In genomic region chr15:85469401-85469800, GRCm38 (mm10) we compare ENCODE assay signal across 27 mouse cellular contexts. TPM values are rescaled to one million over a fixed set of nuclear protein-coding genes. Genes with fewer than 3 reads are reported as not detected.
DNase-seq lines count a peak whose midpoint lies in the region; ATAC-seq and TF ChIP-seq lines count a peak whose summit lies in the region.
"Had no signal": no experiment of that assay in that cellular context is flagged by ENCODE, and none has a peak within 500 bp of the region (broad histone marks: within the 10 kb centered on the region; RNA-seq: fewer than 3 reads in every experiment).

No protein-coding gene starts in this region.

- peaks cover 17% of the 10 kb centered on the region for H3K27me3 ChIP-seq in forebrain, embryonic 11.5 days (ENCODE audit: control insufficient read depth, insufficient read depth, low read length)
- H3K27me3 ChIP-seq in forebrain, embryonic 10.5 days (ENCODE audit: poor library complexity, severe bottlenecking) = peaks cover 51% of the 10 kb centered on the region
- H3K27me3 ChIP-seq in midbrain, embryonic 12.5 days = peaks cover 16% of the 10 kb centered on the region
- H3K27me3 ChIP-seq in midbrain, embryonic 15.5 days (replicated peaks) = no peaks in the 10 kb centered on the region
- H3K27me3 ChIP-seq: embryonic facial prominence, embryonic 15.5 days; heart, embryonic 13.5 days; limb, embryonic 15.5 days; neural tube, embryonic 13.5 days had no signal

- H3K27ac ChIP-seq in forebrain, embryonic 11.5 days (ENCODE audit: low read depth, low read length) = no peak overlapping the region
- H3K27ac ChIP-seq in forebrain, embryonic 10.5 days = no peak overlapping the region
- H3K27ac ChIP-seq in midbrain, embryonic 12.5 days (replicated peaks) = 0 out of 2 replicates have a peak overlapping the region, but pooled peaks have one; percentile 40
- no peak overlapping the region for H3K27ac ChIP-seq in midbrain, embryonic 15.5 days
- no peak overlapping the region for H3K27ac ChIP-seq in gastrocnemius, adult 2 months
- H3K27ac ChIP-seq: embryonic facial prominence, embryonic 15.5 days; heart, embryonic 13.5 days; limb, embryonic 15.5 days; neural tube, embryonic 13.5 days had no signal

- H3K4me1 ChIP-seq in forebrain, embryonic 11.5 days (replicated peaks; ENCODE audit: control insufficient read depth, insufficient read depth, low read length) = peaks cover 14% of the 10 kb centered on the region
- H3K4me1 ChIP-seq in forebrain, embryonic 10.5 days = peaks cover 32% of the 10 kb centered on the region
- peaks cover 27% of the 10 kb centered on the region for H3K4me1 ChIP-seq in midbrain, embryonic 12.5 days
- 0 out of 2 replicates have a peak, but pooled peaks cover 7% of the 10 kb centered on the region for H3K4me1 ChIP-seq in midbrain, embryonic 15.5 days
- H3K4me1 ChIP-seq: embryonic facial prominence, embryonic 15.5 days; heart, embryonic 13.5 days; limb, embryonic 15.5 days had no signal

- no peak for TF ChIP-seq CTCF in gastrocnemius, adult 2 months (IDR thresholded peaks at IDR 0.05)

- WGBS in forebrain, embryonic 11.5 days = 83% methylated on average over 6 of the region's 6 CpGs
- WGBS in forebrain, embryonic 10.5 days = 88% methylated on average over 6 of the region's 6 CpGs
- WGBS in midbrain, embryonic 12.5 days = 84% methylated on average over 6 of the region's 6 CpGs
- WGBS in midbrain, embryonic 15.5 days = 88% methylated on average over 6 of the region's 6 CpGs

- H3K9ac ChIP-seq in forebrain, embryonic 11.5 days (ENCODE audit: low read length) = no peak overlapping the region
- H3K9ac ChIP-seq in midbrain, embryonic 12.5 days (replicated peaks) = no peak overlapping the region
- H3K9ac ChIP-seq in midbrain, embryonic 15.5 days = no peak overlapping the region
- H3K9ac ChIP-seq: embryonic facial prominence, embryonic 15.5 days; heart, embryonic 13.5 days; limb, embryonic 15.5 days; neural tube, embryonic 13.5 days had no signal

- DNase-seq in forebrain, embryonic 11.5 days (ENCODE audit: low spot score) = peak; percentile 35
- no peak for DNase-seq in forebrain, embryonic 10.5 days (ENCODE audit: extremely low spot score, low spot score)
- peak; percentile 55 to 72 for DNase-seq in kidney, postnatal 36 days
- DNase-seq in left cerebral cortex, adult 18-20 months (ENCODE audit: low spot score in 2 of 2) = no peak
- no peak for DNase-seq in B cell, adult 2 months
- no peak for DNase-seq in gastrocnemius, adult 2 months
- DNase-seq: adrenal gland, postnatal 14 days; cerebellum, adult 11 months; cerebellum, postnatal 25 days; heart, postnatal 36 days; thymus, postnatal 25 days had no signal

- ATAC-seq in forebrain, embryonic 11.5 days (replicated peaks; ENCODE audit: low FRiP score) = no peak
- no peak for ATAC-seq in midbrain, embryonic 12.5 days (ENCODE audit: low FRiP score, low read depth)
- no peak for ATAC-seq in midbrain, embryonic 15.5 days (replicated peaks)
- ATAC-seq: activated CD4-positive, CD25-positive, alpha-beta regulatory T cell, adult 4 months; CD4-positive, CD25-positive, alpha-beta regulatory T cell, adult 4 months; hindbrain, embryonic 16.5 days; intestine, embryonic 16.5 days had no signal

- H3K4me2 ChIP-seq in forebrain, embryonic 11.5 days (ENCODE audit: low read depth, low read length, severe bottlenecking) = no peak overlapping the region
- no peak overlapping the region for H3K4me2 ChIP-seq in midbrain, embryonic 12.5 days (replicated peaks)
- no peak overlapping the region for H3K4me2 ChIP-seq in midbrain, embryonic 15.5 days
- H3K4me2 ChIP-seq: embryonic facial prominence, embryonic 15.5 days; heart, embryonic 13.5 days; limb, embryonic 15.5 days; neural tube, embryonic 13.5 days had no signal

- H3K4me3 ChIP-seq in forebrain, embryonic 11.5 days (ENCODE audit: low read depth, low read length) = no peak overlapping the region
- no peak overlapping the region for H3K4me3 ChIP-seq in forebrain, embryonic 10.5 days
- H3K4me3 ChIP-seq in midbrain, embryonic 12.5 days = no peak overlapping the region
- H3K4me3 ChIP-seq in midbrain, embryonic 15.5 days = no peak overlapping the region
- H3K4me3 ChIP-seq in gastrocnemius, adult 2 months = no peak overlapping the region
- H3K4me3 ChIP-seq: embryonic facial prominence, embryonic 15.5 days; heart, embryonic 13.5 days; limb, embryonic 15.5 days; neural tube, embryonic 13.5 days had no signal

- intact Hi-C loops in gastrocnemius, adult 2 months (cut with DNase I) = no loop called here

- H3K36me3 ChIP-seq in forebrain, embryonic 11.5 days (ENCODE audit: control insufficient read depth, insufficient read depth, low read length) = peaks cover 3% of the 10 kb centered on the region; the same call in 1 of the 2 replicates
- H3K36me3 ChIP-seq in forebrain, embryonic 10.5 days (replicated peaks) = peaks cover 66% of the 10 kb centered on the region
- H3K36me3 ChIP-seq in midbrain, embryonic 12.5 days = peaks cover 28% of the 10 kb centered on the region
- no peaks in the 10 kb centered on the region for H3K36me3 ChIP-seq in midbrain, embryonic 15.5 days (replicated peaks)

- no peaks in the 10 kb centered on the region for H3K9me3 ChIP-seq in forebrain, embryonic 11.5 days (ENCODE audit: control insufficient read depth, low read length)
- no peaks in the 10 kb centered on the region for H3K9me3 ChIP-seq in forebrain, embryonic 10.5 days
- no peaks in the 10 kb centered on the region for H3K9me3 ChIP-seq in midbrain, embryonic 12.5 days
- no peaks in the 10 kb centered on the region for H3K9me3 ChIP-seq in midbrain, embryonic 15.5 days
- H3K9me3 ChIP-seq: embryonic facial prominence, embryonic 15.5 days; heart, embryonic 13.5 days; limb, embryonic 15.5 days; neural tube, embryonic 13.5 days had no signal

RNA-seq across cellular contexts. Expression of gene 7530416G11Rik, which starts 33.6 kb away (rescaled TPM):
- not detected in 2 replicates for polyA plus RNA-seq in forebrain, embryonic 11.5 days (2014; fragmentation: Nextera tagmentation; extraction: Ambion mirVana)
- polyA plus RNA-seq in forebrain, embryonic 10.5 days (2016; fragmentation: Nextera tagmentation; extraction: Ambion mirVana) = not detected in 2 replicates
- not detected in 2 replicates for polyA plus RNA-seq in midbrain, embryonic 12.5 days (2016; fragmentation: Nextera tagmentation; extraction: Ambion mirVana)
- polyA plus RNA-seq in midbrain, embryonic 15.5 days (2015; fragmentation: Nextera tagmentation; extraction: Ambion mirVana) = not detected in 2 replicates
- total RNA-seq in left cerebral cortex, adult 18-20 months (2021) = not detected
- not detected for total RNA-seq in gastrocnemius, adult 2 months (2021)
- total RNA-seq: adrenal gland, postnatal 14 days; ES-E14; gastrocnemius, adult 8-10 months; granulocyte monocyte progenitor cell, adult 5-6 weeks; heart, postnatal 36 days; layer of hippocampus, adult 8-10 months; left cerebral cortex, postnatal 36 days had no signal
- polyA plus RNA-seq: activated CD4-positive, CD25-positive, alpha-beta regulatory T cell, adult 4 months; brain, embryonic 14.5 days; CD4-positive, CD25-positive, alpha-beta regulatory T cell, adult 4 months; embryonic facial prominence, embryonic 15.5 days; heart, embryonic 13.5 days; hindbrain, embryonic 16.5 days; intestine, embryonic 16.5 days; limb, embryonic 15.5 days; neural tube, embryonic 13.5 days had no signal

Comparison
In these comparisons a context has a peak if more than half of its experiments do, and no peak if none do; other contexts are left out.
1. DNase-seq: peak in forebrain, embryonic 11.5 days (single experiment) and kidney, postnatal 36 days (2 of 2); none in forebrain, embryonic 10.5 days (single experiment), left cerebral cortex, adult 18-20 months (0 of 2), B cell, adult 2 months (0 of 2) and gastrocnemius, adult 2 months (single experiment).